Mouse (Mus musculus) lung, adult 2 months (tissue): ENCODE measurements around the gene Dusp3. TPM values are rescaled to one million over a fixed set of nuclear protein-coding genes. Genes with fewer than 3 reads are reported as not detected.
A peak's percentile ranks its signal among the peaks of the same experiment; 100 is the strongest.

Experiments used
- DNase-seq: peaks from one replicate; pipeline ENCODE4 v3.0.0; 2022
- H3K4me1 ChIP-seq: fragments of 200-500 bp; 2 replicates; pipeline ENCODE4 v1.6.1; 2011; ENCODE audit warnings: low read length; ENCODE audit not compliant: control insufficient read depth, insufficient read depth
- H3K4me3 ChIP-seq: fragments of 200-500 bp; replicated peaks from 2 replicates; pipeline ENCODE3; 2011; ENCODE audit warnings: low read depth, mild to moderate bottlenecking, control low read depth, low read length; ENCODE audit errors: extremely low read depth
- CTCF ChIP-seq: fragments of 200-500 bp; IDR thresholded peaks from 2 replicates; pipeline ENCODE4 v1.5.1; 2011; ENCODE audit warnings: mild to moderate bottlenecking, low read length, control low read depth; ENCODE audit not compliant: insufficient read depth
- POLR2A ChIP-seq: fragments of 200-500 bp; IDR thresholded peaks from 2 replicates; pipeline ENCODE4 v1.6.1; 2011; ENCODE audit warnings: low read depth, mild to moderate bottlenecking, control low read depth, low read length, borderline replicate concordance; ENCODE audit errors: extremely low read depth
- WGBS: fragments of 180-500 bp; shearing (Covaris S2); methylation state at CpG from one replicate; pipeline ENCODE4 v1.1.7; 2018; 5-methylcytosine and 5-hydroxymethylcytosine counted together
- polyA plus RNA-seq: library from polyadenylated mRNA; depleted of rRNA; stranded (reverse); fragments of >200 nt; gene quantifications from 2 replicates; pipeline ENCODE4 v1.2.3, GENCODE M21; 2012

Dusp3 gene
- polyA plus RNA-seq, 1 experiment: 176 TPM

DNA sequence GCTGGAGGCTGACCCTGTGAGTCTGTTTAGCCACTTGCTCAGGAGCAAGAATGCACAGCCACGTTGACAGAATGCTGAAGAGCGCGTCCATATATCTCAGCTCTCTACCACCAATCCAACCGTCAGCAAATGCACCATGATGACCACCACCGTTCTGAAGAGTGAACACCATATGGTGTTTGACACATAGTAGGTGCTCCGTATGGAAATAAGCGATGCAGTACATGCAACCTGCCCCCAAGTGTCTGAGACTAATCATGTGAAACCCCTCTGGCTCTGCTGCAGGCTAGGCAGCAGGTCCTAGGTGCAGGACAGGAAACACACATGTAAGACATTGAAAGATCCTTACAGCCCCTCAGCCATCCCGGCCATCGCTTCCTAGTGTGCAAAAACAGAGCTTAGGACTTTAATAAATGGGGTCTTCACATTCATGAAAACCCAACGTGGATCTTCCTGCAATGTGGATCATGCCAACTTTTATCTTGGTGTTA, 3.3 kb downstream of the Dusp3 start:
- Histone ChIP-seq H3K4me1 (peaks cover 13% of the 10 kb centered on the region), H3K4me3 (peak overlapping the region; percentile 68)
- DNase-seq: no peak
- TF ChIP-seq POLR2A: no peak
- TF ChIP-seq CTCF: no peak
- WGBS: 34% methylated on average over 10 of the region's 10 CpGs

- TF ChIP-seq POLR2A (peak; percentile 46; the same call in 1 of the 2 replicates), CTCF (no peak)
Measured at GRCm38 (mm10) chr11:101982981-101983411, 3.8 kb downstream of the Dusp3 start.

DNA sequence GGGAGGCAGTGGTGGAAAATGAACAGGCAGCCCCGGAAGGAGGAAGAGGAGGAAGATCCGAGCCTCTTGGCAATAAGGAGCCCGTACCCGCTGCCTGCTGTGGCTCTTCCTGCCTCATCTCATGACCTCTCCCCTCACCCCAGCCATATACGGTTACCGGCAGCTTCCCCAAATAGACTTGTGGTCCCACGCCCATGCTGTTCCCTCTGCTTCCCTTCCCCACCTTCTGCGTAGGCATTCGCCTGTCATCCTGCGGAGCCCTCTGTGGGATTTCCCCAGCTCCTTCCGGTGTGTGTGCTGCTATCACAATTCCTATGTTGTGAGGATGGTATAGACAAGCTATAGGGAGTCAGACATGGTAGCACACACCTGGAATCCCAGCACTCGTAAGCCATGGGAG, 5.0 kb downstream of the Dusp3 start:
- Histone ChIP-seq H3K4me3 (no peak overlapping the region), H3K4me1 (peaks cover 13% of the 10 kb centered on the region)
- DNase-seq: no peak
- WGBS: 46% methylated on average over 12 of the region's 12 CpGs
- TF ChIP-seq POLR2A: no peak
- no peak for TF ChIP-seq CTCF

More at GRCm38 (mm10) chr11:101982981-101983411, 3.8 kb downstream of the Dusp3 start:
- Histone ChIP-seq H3K4me1 (peaks cover 13% of the 10 kb centered on the region), H3K4me3 (peak overlapping the region; percentile 68)
- WGBS: 55% methylated on average over 6 of the region's 6 CpGs
- DNase-seq: no peak

DNA sequence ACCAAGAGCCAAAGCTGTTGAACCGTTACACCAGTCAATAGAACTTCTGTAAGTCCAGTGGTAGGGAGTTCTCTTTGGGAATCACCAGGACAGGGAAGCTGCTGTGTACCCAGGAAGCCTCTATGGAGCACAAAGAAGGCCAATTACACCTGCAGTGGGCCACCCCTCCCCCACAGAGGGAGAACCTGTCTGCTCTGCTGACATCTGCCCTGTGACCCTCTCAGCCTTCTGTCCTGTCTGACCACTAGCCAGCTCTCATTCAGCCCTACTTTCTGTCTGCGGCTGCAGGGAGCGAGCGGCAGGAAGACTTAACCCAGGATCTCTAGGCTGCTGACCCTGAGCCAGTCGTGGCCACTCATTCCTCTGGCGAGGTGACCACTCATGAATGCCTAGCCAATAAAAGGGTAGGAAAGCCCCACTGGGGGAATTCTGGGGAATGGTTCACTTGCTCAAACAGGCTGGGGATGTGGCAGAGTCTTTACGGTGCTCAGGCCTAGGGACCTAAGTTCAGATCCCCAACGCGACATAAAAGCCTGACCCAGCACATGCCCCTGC, 6.1 kb downstream of the Dusp3 start:
- no peak overlapping the region for H3K4me3 ChIP-seq
- no peak for DNase-seq
- TF ChIP-seq CTCF (no peak), POLR2A (no peak)
- peaks cover 13% of the 10 kb centered on the region for H3K4me1 ChIP-seq
- WGBS: 87% methylated on average over 9 of the region's 9 CpGs

- Histone ChIP-seq H3K4me1 (peaks cover 13% of the 10 kb centered on the region), H3K4me3 (no peak overlapping the region)
- no peak for DNase-seq
- TF ChIP-seq CTCF (no peak), POLR2A (no peak)
- 94% methylated on average over 5 of the region's 5 CpGs for WGBS
Measured at GRCm38 (mm10) chr11:101979140-101979539, 7.7 kb downstream of the Dusp3 start.

- no peak overlapping the region for H3K4me3 ChIP-seq
- no peak for TF ChIP-seq POLR2A
- 0 out of 2 replicates have a peak, but pooled peaks have one; percentile 7 for TF ChIP-seq CTCF
- 89% methylated on average over 7 of the region's 7 CpGs for WGBS
- no peaks in the 10 kb centered on the region for H3K4me1 ChIP-seq
- DNase-seq: no peak
Measured at GRCm38 (mm10) chr11:101976949-101977348, 9.9 kb downstream of the Dusp3 start.

GRCm38 (mm10) chr11:101974923-101975322, 11.9 kb downstream of the Dusp3 start:
- Histone ChIP-seq H3K4me1 (no peaks in the 10 kb centered on the region), H3K4me3 (no peak overlapping the region)
- 54% methylated on average over 9 of the region's 9 CpGs for WGBS
- TF ChIP-seq CTCF (peak; percentile 62), POLR2A (no peak)
- DNase-seq: no peak

- no peak for DNase-seq
- TF ChIP-seq CTCF: no peak
- TF ChIP-seq POLR2A: no peak
- WGBS: 63% methylated on average over 6 of the region's 6 CpGs
- H3K4me3 ChIP-seq: no peak overlapping the region
- H3K4me1 ChIP-seq: no peaks in the 10 kb centered on the region
Measured at GRCm38 (mm10) chr11:101974181-101974580, 12.6 kb downstream of the Dusp3 start.

GRCm38 (mm10) chr11:101973496-101973895, 13.3 kb downstream of the Dusp3 start:
- no peak overlapping the region for H3K4me3 ChIP-seq
- TF ChIP-seq CTCF (no peak), POLR2A (no peak)
- no peaks in the 10 kb centered on the region for H3K4me1 ChIP-seq
- DNase-seq: no peak
- WGBS: 82% methylated on average over 9 of the region's 9 CpGs

GRCm38 (mm10) chr11:101972651-101973050, 14.2 kb downstream of the Dusp3 start:
- Histone ChIP-seq H3K4me3 (no peak overlapping the region), H3K4me1 (no peaks in the 10 kb centered on the region)
- WGBS: 71% methylated on average over 5 of the region's 5 CpGs
- TF ChIP-seq POLR2A (no peak), CTCF (no peak)
- DNase-seq: no peak
